Mouse (Mus musculus) c-Kit-positive CD71-negative TER-119-negative erythroid progenitor cells, embryonic 14.5 days (primary cell): ENCODE measurements around the gene Adar.

Experiments
- DNase-seq: peaks from one replicate; pipeline ENCODE4 v3.0.0-alpha.2; 2013; ENCODE audit warnings: low read depth

Adar gene

DNA sequence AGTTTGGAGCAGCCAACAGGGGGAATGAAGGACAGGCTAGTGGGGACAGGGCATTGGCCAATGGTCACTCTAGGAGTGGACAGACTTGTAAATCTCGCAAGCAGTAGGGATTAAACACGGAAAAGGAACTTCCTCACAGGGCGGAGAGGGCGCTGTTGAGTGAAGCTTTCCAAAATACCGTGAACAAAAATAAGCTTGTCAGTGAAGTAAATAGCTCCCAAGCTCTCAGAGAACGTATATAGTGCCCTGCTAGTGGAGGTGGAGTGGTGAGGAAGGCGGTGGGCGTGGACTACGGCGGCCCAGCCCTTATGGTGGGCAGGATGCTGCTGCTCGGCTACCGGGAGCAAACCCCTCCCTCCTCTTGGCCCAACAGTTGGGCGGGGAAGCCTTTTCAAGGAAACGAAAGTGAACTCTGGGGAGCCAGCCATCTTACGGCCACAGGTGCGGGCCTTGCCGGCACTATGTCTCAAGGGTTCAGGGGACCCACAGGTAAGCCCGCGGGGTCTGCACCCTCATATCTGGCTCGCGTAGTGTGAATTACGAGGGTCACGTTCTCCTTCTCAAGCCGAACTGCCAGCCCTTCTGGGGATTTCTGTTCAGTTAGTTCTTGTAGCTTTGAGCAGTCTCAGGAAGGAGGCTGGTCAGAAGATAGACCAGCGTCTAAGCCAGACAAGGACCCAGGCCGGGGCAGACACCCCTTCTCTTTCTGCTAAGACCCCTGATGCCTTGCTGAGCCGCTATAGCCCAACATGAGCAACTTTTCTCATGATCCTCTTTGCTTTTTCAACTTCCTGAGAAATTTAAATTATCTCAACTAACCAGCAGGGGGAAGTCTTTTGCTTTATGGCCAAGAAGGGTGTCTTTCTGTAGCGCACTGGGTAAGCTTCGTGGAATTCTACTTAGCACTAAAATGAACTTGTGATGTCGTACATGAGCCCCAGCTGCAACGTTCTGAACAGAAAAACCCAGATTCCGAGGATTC is 15.8 kb downstream of the Adar start:
- DNase-seq: peak; percentile 76

DNA sequence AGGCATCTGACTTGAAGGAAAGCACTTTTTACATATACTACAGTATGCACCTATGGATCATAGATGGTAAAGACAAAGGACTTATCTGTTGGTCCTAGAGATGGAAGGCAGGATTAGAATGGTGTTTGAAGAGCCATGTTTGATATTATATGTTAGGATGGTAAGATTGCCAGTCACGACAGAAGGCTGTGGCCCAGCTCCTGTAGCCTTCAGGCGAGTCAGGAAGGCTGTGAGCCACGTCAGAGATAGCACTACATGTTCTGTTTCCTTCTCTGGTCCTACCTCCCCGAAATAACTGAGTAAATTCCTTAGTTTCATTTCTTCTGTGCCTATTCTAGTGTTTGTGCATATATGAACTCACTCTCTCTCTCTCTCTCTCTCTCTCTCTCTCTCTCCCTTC is 17.3 kb downstream of the Adar start:
- no peak for DNase-seq

DNA sequence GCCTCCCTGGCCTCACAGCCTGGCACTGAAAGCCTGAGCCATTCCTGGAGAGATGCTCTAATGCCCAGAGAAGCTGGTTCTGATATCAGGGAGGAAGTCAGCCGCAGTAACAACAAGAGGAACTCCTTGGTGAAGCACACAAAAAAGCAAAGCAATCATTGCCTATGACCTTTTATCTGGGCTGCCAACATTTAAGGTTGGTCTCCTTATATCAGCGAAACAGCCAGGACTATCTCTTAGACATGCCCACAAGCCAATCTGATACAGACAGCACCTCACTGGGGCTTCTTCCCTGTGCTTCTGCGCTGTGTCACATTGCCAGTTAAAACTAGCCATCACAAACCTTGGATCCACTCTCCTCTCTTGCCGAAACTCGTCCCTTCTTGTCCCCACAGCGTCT is 23.7 kb downstream of the Adar start:
- DNase-seq: no peak

DNA sequence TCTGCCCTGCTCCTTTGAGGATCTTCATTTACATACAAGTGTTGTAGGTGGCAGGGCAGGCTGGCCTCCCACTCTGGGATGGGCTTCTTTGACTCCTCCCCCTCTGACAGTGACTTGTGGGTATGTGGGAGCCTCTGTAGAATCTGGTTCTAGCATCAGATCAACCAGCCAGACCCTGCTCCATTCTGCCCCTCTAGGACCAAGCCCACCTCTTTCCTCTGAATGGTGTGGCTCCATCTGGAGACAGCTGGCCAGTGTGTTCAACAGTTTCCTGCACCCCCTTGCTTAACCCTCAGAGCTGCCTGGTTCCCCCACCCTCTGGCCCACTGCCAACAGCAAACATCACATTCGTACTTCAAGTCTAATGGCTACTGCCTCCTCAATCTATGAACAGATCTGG is 37.5 kb downstream of the Adar start:
- DNase-seq: no peak

DNA sequence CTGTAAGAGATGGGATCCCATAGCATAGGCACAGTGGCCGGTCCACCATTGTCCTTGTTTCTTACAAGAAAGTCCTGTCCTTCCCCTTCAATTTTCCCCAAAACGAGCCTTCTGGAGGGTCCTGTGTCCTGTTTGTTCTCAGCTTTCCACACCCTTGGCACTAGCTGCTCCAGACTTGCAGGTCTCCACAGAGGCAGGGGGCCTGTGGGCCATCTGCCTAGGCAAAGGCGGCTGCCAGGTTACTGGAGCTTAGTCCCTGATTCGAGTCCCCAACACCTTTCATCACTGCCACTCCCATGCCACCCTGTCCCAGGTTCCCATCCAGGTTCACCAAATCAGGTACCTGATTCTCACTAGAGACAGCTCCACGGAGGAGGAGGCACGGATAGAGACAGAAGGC is 40.5 kb downstream of the Adar start:
- DNase-seq: no peak

DNA sequence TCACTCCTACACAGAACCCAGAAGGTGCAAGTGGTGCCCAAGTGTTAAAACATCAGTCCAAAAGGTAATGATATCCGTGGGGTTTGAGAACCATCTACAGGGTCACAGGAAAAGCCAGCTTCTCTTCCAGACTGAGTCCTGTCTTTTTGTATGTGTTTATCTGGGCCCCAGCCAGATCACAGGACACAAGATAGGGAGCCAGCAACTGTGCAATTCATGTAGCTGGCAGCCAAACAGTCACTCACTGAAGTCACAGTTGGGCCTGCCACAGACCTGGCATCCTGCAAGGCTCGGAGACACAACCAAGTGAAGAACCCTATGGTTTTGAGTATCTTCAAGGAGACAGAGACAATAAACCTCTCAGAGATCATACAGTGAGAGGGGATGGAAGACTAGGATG is 43.0 kb downstream of the Adar start:
- DNase-seq: no peak

DNA sequence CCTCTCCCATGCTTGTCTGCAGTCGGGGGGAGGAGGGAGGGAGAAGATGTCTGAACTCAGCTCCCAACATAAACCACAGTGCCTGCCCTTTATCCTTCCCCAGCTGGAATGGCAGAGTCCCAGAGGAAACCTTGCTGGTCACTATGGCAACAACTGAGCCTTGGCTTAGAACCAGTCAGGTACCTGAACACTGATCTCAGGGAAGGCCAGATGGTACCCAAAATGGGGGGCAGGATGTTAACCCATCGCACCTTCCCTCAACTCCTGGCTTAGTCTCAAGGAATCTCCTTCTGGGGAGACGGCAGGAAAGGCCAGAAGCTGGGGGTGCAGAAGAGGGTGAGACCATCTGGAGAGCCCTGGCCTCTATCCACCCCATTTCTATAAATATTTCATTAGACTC is 45.0 kb downstream of the Adar start:
- no peak for DNase-seq

DNA sequence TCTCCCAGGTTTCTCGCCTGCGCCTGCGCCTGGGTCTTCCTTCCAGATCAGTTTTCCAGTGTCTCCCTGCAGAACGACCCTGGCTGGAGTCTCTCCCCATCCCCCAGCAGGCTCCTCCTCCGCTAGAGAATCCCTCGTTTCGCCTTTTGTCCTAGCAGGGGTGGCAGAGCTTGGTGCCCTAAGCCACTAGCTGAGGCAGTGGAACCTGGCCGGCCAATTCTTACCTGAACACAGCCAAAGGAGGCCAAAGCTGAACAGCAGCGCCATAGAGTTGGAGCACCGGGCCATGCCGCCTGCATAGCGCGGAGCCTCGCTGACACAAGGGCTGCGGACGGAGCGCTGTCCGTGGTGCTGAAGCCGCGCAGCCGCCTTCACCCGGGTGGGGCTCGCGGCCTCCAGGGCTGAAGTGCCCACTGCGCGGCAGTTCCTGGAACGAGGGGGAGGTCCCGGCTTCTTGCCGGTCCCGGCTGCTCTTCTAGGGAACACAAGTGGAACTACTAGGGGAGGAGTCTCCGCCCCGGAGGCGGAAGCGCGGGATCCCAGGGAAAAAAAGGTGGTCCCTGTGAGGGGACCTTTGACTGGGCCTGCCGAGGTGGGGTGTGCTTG is 49.4 kb downstream of the Adar start, which contains the start of gene Chrnb2:
TSS of gene Chrnb2 (minus strand) at position 514 of the 606 bp plus-strand sequence.
- peak; percentile 67 for DNase-seq

DNA sequence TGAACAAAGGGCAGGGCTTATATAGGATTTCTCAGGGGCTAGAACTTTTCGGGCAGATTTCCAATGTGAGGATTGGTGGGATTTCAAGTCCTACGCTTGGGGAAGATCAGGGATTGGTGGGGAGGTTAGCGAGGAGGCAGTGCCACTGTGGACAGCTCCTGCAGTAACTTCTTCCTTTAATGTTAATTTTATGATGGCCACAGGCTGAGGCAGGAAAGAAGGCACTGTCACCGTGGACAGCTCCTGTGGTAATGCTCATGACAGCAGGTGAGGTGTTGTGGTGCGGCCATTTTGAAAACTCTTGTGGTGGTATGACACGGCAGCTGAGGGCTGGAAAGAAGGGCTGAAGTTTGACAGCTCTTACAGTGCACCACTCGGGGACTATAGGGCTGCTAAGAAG is 54.8 kb downstream of the Adar start:
- no peak for DNase-seq

DNA sequence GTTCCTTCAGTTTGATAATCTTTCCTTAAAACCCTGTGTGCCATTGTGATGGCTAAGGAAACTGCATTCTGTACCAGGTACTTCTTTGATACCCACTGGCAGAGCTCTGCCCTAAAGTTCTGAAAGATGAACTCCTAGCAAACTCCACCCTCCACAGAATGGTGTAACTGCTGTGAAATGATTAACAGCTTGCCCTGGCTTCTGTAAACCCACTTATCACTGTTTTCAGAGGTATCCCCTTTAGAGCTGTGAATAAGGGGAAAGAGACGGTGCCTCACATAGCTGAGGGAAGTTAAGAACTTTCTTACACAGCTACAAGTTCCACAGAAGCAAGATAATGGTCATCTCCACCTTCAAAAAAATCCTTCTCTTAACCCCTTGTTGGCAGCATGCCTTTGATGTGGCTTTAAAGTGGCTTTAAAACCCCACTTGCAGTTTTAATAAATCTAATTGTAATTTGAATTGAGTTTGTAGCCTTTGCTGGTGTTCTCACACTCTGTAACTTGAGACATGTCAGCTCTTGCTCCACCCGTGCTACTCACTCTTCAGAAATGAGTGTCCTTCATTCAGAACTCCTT is 55.7 kb downstream of the Adar start:
- DNase-seq: no peak

DNA sequence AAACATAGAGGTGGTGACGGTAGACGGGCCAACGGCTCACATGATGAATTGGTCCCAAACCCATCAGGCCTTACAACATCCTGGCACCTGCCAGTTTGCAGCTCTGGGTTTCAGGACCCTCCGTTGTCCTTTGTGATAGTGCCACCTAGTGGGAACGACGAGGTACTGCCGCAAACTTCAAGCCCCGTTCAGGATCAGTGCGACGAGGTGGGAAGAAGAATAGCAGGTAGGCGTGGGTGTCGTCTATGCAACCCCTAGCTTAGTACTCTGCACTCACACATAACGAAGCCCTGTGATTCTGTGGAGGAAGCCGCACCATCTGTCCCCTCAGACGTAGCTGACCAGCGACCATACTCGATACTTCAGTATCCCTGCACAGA is 57.8 kb downstream of the Adar start:
- DNase-seq: peak; percentile 84

DNA sequence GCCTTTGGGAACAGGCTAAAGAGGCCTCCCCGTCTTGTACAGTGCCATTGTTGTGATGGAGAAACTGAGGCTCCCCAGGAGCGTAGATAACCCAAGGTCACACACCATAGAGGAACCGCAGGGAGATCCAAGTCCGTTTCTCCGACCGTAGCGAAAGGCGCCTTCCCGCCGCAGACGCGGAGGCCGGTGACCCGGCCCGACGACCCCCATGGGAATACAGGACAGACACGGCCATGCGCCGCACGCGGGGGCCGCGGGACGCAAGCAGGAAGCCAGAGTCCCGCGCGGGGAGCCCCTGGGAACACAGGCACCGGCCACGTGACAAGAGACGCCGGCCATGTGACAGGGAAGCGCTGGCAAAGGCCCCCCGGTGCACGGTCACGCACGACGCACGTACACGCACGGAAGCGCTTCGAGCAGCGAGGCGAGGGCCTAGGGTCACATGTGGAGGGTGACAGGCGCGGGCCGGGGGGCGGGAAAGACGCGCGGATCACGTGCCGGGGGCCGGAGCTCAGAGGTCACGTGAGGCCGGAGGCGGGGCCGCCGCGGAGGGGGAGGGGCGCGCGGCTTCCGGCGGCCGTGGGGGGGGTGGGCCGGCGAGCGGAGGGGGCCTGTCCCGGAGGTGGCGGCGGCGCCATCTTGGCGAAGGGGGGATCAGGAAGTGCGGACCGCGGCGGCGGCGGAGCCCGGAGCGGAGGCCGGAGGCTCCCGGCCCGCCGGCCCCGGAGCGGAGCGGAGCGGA is 58.3 kb downstream of the Adar start, which contains the start of gene Ube2q1:
TSS of gene Ube2q1 (plus strand) at position 649 of the 742 bp plus-strand sequence.
- DNase-seq: peak; percentile 70

DNA sequence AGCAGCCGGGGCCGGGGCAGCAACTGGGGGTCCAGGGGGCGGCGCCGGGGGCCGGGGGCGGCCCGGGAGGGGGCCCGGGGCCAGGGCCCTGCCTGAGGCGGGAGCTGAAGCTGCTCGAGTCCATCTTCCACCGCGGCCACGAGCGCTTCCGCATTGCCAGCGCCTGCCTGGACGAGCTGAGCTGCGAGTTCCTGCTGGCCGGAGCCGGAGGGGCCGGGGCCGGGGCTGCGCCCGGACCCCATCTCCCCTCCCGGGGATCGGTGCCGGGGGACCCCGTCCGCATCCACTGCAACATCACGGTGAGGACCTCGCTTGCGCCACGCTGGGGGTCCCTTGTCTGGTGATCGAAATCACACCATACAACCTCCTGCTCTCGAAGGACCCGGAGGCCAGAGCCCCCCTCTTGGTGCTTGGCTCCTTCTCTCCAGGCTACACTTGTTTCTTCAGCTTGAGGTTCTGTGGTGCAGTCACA is 59.0 kb downstream of the Adar start:
- no peak for DNase-seq

DNA sequence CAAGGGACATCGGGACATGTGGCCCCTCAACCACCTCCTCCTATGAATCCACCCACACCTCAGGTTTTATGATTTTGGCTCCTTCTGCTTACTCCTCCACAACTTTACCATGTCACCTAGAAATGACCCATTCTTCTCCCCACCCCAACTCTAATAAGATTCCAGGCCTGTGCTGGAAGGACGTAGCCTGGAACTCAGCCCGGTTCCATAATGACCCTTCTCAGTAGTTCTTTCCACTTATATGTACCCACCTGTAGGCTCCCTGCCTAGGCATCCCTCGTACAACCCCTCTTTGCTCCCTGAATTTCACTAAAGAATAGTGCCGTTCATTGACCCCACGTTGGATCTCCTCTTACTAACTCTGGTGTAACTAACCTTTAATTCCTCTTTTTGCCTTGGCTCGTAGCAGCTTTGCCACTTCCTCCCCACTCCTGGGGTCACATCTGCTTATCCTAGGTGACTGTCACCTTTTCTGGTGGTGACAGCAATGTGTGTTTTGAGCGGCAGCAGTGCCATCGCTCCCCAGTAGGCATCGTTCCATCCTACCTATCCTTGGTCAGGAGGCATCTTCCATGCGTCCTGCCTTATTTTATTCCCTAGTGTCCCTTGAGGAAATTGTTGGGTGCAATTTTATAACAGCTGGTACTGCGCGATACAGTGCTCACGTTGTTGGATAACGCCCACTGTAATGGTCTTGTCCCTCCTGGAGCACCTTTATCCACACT is 59.6 kb downstream of the Adar start:
- DNase-seq: no peak

DNA sequence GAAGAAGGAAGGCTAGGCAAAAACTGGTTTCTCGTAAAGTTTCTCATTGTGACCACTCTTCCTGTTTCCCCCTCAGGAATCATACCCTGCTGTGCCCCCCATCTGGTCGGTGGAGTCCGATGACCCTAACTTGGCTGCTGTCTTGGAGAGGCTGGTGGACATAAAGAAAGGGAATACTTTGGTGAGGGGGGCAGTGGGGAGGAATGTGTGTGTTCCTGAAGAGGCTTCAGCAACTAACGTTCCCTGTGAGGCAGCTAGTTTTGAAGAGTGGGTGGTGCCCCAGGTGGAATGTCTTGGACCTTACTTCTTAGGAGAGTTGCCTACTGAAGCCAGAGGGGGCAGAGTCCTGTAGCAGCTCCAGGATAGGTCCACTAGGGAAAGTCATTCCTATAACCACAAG is 61.2 kb downstream of the Adar start:
- DNase-seq: no peak

DNA sequence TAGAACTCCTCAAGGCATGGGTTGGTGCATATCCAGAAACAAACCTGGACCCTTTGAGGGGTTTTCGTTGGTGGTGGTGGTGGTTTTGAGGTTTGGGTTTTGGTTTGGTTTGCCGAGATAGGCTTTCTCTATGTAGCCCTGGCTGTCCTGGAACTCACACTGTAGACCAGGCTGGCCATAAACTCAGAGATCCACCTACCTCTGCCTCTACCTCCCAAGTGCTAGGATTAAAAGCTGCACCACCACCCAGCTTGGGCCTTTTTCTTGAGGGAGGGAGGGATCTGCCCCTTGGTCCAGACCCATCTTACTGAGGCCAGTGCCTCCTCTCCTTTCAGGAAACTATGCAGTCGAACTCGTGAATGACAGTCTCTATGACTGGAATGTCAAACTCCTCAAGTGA is 65.3 kb downstream of the Adar start:
- DNase-seq: no peak

DNA sequence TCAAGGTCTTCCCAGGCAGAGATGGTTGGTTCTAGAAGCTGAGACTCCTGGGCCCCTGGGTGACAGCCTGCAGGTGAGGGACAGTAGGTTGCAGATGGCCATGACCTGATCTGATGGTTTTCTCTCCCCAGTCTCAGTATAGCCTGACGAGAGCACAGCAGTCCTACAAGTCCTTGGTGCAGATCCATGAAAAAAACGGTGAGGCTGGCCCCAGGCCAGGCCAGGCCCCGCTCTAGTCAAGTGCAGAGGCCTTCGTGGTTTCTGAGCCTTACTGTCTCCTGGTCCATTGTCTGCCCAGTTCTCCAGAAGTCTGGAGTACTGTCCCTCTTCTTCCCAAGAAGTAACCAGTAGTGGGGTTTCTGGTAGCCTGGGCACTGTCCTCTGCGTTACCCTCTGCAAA is 66.8 kb downstream of the Adar start:
- no peak for DNase-seq

DNA sequence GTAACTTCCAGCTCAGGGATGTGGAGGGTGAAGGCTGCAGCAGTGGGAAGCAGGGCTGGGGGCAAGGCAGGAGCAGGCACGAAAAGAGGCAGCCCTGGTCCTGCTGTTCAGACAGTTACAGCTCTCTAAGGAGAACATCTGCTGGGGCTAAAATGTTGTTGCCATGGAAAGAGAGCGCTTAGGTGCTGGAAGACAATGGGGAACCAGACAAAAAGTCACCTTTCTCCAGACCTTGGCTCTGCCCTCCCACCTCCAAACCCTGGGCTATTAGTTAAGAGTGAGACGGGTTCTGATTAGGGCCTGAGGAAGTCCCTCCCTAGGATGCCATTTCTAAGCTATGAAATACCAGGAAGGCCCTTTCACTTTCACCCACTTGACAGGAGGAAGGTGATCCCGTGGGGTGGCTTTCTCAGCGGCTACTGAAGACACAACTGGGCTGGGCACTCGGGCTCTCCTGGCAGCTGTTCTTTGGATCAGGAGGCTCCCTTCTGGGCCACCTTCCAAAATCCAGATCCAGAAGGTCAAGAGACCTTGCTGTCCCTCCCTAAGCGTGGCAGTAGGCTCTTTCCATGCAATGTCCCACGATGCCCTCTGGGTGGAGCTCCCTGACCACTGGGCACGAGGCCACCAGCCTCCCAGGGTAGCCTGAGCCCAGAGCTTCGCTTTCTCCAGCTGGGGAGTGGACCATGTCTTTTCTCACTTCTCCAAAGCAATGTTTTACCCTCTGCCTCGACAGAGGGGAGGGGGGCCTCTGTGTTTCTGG is 70.3 kb downstream of the Adar start:
- no peak for DNase-seq

DNA sequence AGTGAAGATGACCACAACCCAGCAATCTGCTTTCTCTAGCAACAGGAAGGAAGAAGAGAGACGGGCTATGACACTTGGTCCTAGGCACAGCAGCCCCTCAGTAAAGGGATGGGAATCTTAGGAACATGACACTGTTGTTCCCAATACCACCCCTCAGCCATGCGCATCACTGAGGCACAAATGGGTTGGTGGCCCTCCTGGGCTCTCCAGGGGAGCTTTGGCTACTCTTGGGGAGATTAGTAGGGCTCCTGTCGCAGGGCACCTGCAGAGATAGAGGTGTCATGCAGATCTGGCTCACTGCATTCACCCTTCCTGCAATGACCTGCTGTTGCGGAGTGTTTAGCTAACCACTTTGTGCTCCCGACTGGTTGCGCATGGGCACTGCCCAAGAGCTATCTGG is 71.5 kb downstream of the Adar start:
- DNase-seq: no peak

DNA sequence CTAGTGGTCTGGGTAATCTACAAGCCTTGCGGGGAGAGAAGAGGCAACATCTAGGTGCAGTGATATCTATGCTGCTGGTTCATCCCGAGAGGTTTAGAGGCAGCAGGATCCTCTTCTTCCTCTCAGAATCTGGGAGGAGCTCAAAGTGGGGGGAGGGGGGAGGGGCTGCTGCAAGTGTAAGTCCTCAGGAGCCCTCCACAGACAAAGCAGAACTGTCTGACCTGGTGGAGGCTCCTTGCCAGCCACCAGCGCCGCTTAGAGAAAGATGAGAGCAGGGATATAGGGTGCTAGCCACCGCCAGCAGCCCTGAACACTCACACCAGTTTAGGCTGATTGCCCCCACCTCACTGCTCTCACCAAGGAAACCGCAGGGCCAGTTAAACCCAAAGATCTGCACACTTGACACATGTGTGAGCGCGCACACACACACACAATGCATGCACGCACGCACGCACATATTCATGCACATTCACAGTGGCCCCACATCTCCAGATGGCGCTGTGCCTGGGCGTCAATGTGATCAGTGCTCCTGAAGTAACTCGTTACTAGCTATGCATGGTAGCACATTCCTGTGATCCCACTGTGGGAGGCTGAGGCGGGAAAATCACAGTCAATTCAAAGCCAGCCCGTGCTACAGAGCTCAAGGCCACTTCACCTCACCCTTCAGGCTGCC is 74.0 kb downstream of the Adar start:
- no peak for DNase-seq
